In genomic region chr7:99563224-99563623, GRCm38 (mm10) we compare ENCODE assay signal across 12 mouse cellular contexts. TPM values are rescaled to one million over a fixed set of nuclear protein-coding genes. Genes with fewer than 3 reads are reported as not detected.
A peak's percentile ranks its signal among the peaks of the same experiment; 100 is the strongest.
DNase-seq lines count a peak whose midpoint lies in the region; ATAC-seq and TF ChIP-seq lines count a peak whose summit lies in the region.
"Had no signal": no experiment of that assay in that cellular context is flagged by ENCODE, and none has a peak within 500 bp of the region (broad histone marks: within the 10 kb centered on the region; RNA-seq: fewer than 3 reads in every experiment).

No protein-coding gene starts in this region.

- TF ChIP-seq POLR2A in cerebellum, adult 2 months (IDR thresholded peaks at IDR 0.05; ENCODE audit: borderline replicate concordance, insufficient read depth, low read length), result no peak

- TF ChIP-seq CTCF in heart, postnatal 0 days (IDR thresholded peaks at IDR 0.05; ENCODE audit: low read depth), result peak; percentile 10; the same call in 1 of the 2 replicates
- peak; percentile 62 for TF ChIP-seq CTCF in cerebellum, adult 2 months (IDR thresholded peaks at IDR 0.05; ENCODE audit: borderline replicate concordance, insufficient read depth, low read depth, low read length)

- H3K4me2 ChIP-seq in heart, postnatal 0 days (ENCODE audit: low read depth, low read length), result no peak overlapping the region
- no peak overlapping the region for H3K4me2 ChIP-seq in heart, embryonic 12.5 days
- H3K4me2 ChIP-seq in lung, embryonic 16.5 days (ENCODE audit: low read depth, low read length), result no peak overlapping the region
- H3K4me2 ChIP-seq in hindbrain, embryonic 15.5 days, result no peak overlapping the region
- H3K4me2 ChIP-seq: liver, embryonic 13.5 days had no signal

- 58% methylated on average over 7 of the region's 7 CpGs for WGBS in heart, postnatal 0 days
- 59% methylated on average over 7 of the region's 7 CpGs for WGBS in heart, embryonic 12.5 days
- WGBS in lung, embryonic 16.5 days, result 61% methylated on average over 7 of the region's 7 CpGs
- 65% methylated on average over 7 of the region's 7 CpGs for WGBS in cerebellum, adult 2 months
- 54% methylated on average over 7 of the region's 7 CpGs for WGBS in hindbrain, embryonic 15.5 days

- peaks cover 14% of the 10 kb centered on the region for H3K4me1 ChIP-seq in heart, postnatal 0 days (ENCODE audit: control insufficient read depth, insufficient read depth)
- H3K4me1 ChIP-seq in heart, embryonic 12.5 days (replicated peaks), result peaks cover 60% of the 10 kb centered on the region
- peaks cover 43% of the 10 kb centered on the region for H3K4me1 ChIP-seq in lung, embryonic 16.5 days (replicated peaks; ENCODE audit: control insufficient read depth, insufficient read depth, low read length)
- H3K4me1 ChIP-seq in cerebellum, adult 2 months (ENCODE audit: control insufficient read depth, insufficient read depth, low read length), result peaks cover 52% of the 10 kb centered on the region
- peaks cover 57% of the 10 kb centered on the region for H3K4me1 ChIP-seq in hindbrain, embryonic 15.5 days (replicated peaks)

- H3K9ac ChIP-seq in heart, postnatal 0 days (replicated peaks; ENCODE audit: low read depth, low read length), result no peak overlapping the region
- no peak overlapping the region for H3K9ac ChIP-seq in heart, embryonic 12.5 days
- H3K9ac ChIP-seq in lung, embryonic 16.5 days (ENCODE audit: low read length), result no peak overlapping the region
- H3K9ac ChIP-seq in hindbrain, embryonic 15.5 days, result no peak overlapping the region
- H3K9ac ChIP-seq: liver, embryonic 13.5 days had no signal

- H3K27ac ChIP-seq in heart, postnatal 0 days (ENCODE audit: low read depth), result no peak overlapping the region
- H3K27ac ChIP-seq in heart, embryonic 12.5 days (ENCODE audit: poor library complexity, severe bottlenecking), result no peak overlapping the region
- peak overlapping the region; percentile 74 for H3K27ac ChIP-seq in lung, embryonic 16.5 days (ENCODE audit: low read length)
- H3K27ac ChIP-seq in cerebellum, adult 2 months (ENCODE audit: insufficient read depth, low read length), result peak overlapping the region; percentile 20; the same call in 1 of the 2 replicates
- 0 out of 2 replicates have a peak overlapping the region, but pooled peaks have one; percentile 4 for H3K27ac ChIP-seq in hindbrain, embryonic 15.5 days (replicated peaks)
- H3K27ac ChIP-seq: liver, embryonic 13.5 days had no signal

- no peaks in the 10 kb centered on the region for H3K9me3 ChIP-seq in heart, postnatal 0 days (replicated peaks; ENCODE audit: control insufficient read depth, low read length)
- H3K9me3 ChIP-seq in heart, embryonic 12.5 days (replicated peaks), result no peaks in the 10 kb centered on the region
- H3K9me3 ChIP-seq in lung, embryonic 16.5 days (ENCODE audit: control insufficient read depth, low read length), result no peaks in the 10 kb centered on the region
- no peaks in the 10 kb centered on the region for H3K9me3 ChIP-seq in hindbrain, embryonic 15.5 days
- H3K9me3 ChIP-seq: liver, embryonic 13.5 days had no signal

- no peaks in the 10 kb centered on the region for H3K36me3 ChIP-seq in heart, postnatal 0 days (replicated peaks; ENCODE audit: control insufficient read depth, insufficient read depth, low read length)
- no peaks in the 10 kb centered on the region for H3K36me3 ChIP-seq in heart, embryonic 12.5 days
- no peaks in the 10 kb centered on the region for H3K36me3 ChIP-seq in lung, embryonic 16.5 days (ENCODE audit: control insufficient read depth, insufficient read depth, low read length)
- no peaks in the 10 kb centered on the region for H3K36me3 ChIP-seq in hindbrain, embryonic 15.5 days

- no peak for ATAC-seq in heart, postnatal 0 days (ENCODE audit: insufficient read depth, low read depth)
- ATAC-seq in heart, embryonic 12.5 days (ENCODE audit: insufficient number of reproducible peaks, low FRiP score), result no peak
- no peak for ATAC-seq in lung, embryonic 16.5 days (ENCODE audit: low read depth)
- ATAC-seq in hindbrain, embryonic 15.5 days (ENCODE audit: low FRiP score, low read depth), result no peak
- ATAC-seq: CD4-positive, CD25-positive, alpha-beta regulatory T cell, adult 4 months had no signal

- no peaks in the 10 kb centered on the region for H3K27me3 ChIP-seq in heart, postnatal 0 days (ENCODE audit: control insufficient read depth, insufficient read depth, low read length)
- no peaks in the 10 kb centered on the region for H3K27me3 ChIP-seq in heart, embryonic 12.5 days (replicated peaks)
- no peaks in the 10 kb centered on the region for H3K27me3 ChIP-seq in lung, embryonic 16.5 days (ENCODE audit: control insufficient read depth, insufficient read depth, low read depth, low read length)
- H3K27me3 ChIP-seq in cerebellum, adult 2 months (ENCODE audit: control insufficient read depth, insufficient read depth, low read length), result no peaks in the 10 kb centered on the region
- H3K27me3 ChIP-seq in hindbrain, embryonic 15.5 days, result no peaks in the 10 kb centered on the region
- H3K27me3 ChIP-seq: liver, embryonic 13.5 days had no signal

- DNase-seq in heart, postnatal 0 days (ENCODE audit: low spot score), result no peak
- DNase-seq in lung, adult 18-20 months, result no peak
- DNase-seq in cerebellum, adult 2 months, result peak; percentile 54 to 60
- no peak for DNase-seq in ovary, postnatal 10 days (ENCODE audit: low spot score)
- DNase-seq: adrenal gland, postnatal 10 days; gastrocnemius, postnatal 14 days; heart, postnatal 10 days; liver, embryonic 13.5 days had no signal

- H3K4me3 ChIP-seq in heart, postnatal 0 days (ENCODE audit: low read depth, low read length), result no peak overlapping the region
- H3K4me3 ChIP-seq in heart, embryonic 12.5 days, result no peak overlapping the region
- no peak overlapping the region for H3K4me3 ChIP-seq in lung, embryonic 16.5 days (ENCODE audit: low read length)
- no peak overlapping the region for H3K4me3 ChIP-seq in cerebellum, adult 2 months (replicated peaks; ENCODE audit: insufficient read depth, low read depth, low read length)
- no peak overlapping the region for H3K4me3 ChIP-seq in hindbrain, embryonic 15.5 days
- H3K4me3 ChIP-seq: liver, embryonic 13.5 days had no signal

- TF ChIP-seq EP300 in heart, postnatal 0 days (IDR thresholded peaks at IDR 0.05; ENCODE audit: low read depth), result no peak

RNA-seq across cellular contexts. Expression of gene Arrb1, which starts 28.0 kb away (rescaled TPM):
- total RNA-seq in heart, postnatal 0 days (2014; rRNA removed; ENCODE audit: low replicate concordance), result 23.8 and 36.8 TPM in 2 replicates
- 3.3 and 3.5 TPM in 2 replicates for polyA plus RNA-seq in heart, postnatal 0 days (2015; fragmentation: Nextera tagmentation; extraction: Ambion mirVana)
- polyA plus RNA-seq in heart, embryonic 12.5 days (2016; fragmentation: Nextera tagmentation; extraction: Ambion mirVana), result 13.4 and 14.5 TPM in 2 replicates
- 20.6 and 20.9 TPM in 2 replicates for polyA plus RNA-seq in lung, embryonic 16.5 days (2015; fragmentation: Nextera tagmentation; extraction: Ambion mirVana)
- polyA plus RNA-seq in cerebellum, adult 2 months (2012; rRNA removed), result 111 and 115 TPM in 2 replicates
- polyA plus RNA-seq in hindbrain, embryonic 15.5 days (2015; fragmentation: Nextera tagmentation; extraction: Ambion mirVana), result 17.5 and 19.1 TPM in 2 replicates

Comparison
In these comparisons a context has a peak if more than half of its experiments do, and no peak if none do; other contexts are left out.
1. DNase-seq: peak in cerebellum, adult 2 months (2 of 2); none in heart, postnatal 0 days (single experiment), lung, adult 18-20 months (0 of 2) and ovary, postnatal 10 days (single experiment).
2. H3K27ac ChIP-seq: peak in lung, embryonic 16.5 days (single experiment), cerebellum, adult 2 months (single experiment) and hindbrain, embryonic 15.5 days (single experiment); none in heart, postnatal 0 days (single experiment) and heart, embryonic 12.5 days (single experiment).